Mouse (Mus musculus): ENCODE measurements around the gene Crb1. TPM values are rescaled to one million over a fixed set of nuclear protein-coding genes. Genes with fewer than 3 reads are reported as not detected.
A peak's percentile ranks its signal among the peaks of the same experiment; 100 is the strongest.
"Not testable (repeated sequence)": the region's sequence is repeated elsewhere in the genome, so short reads cannot be mapped to it uniquely, and the experiment has no call there.

Gene Crb1
- total RNA-seq (2021): under 1 TPM; 0.07 to 0.12 TPM

DNA sequence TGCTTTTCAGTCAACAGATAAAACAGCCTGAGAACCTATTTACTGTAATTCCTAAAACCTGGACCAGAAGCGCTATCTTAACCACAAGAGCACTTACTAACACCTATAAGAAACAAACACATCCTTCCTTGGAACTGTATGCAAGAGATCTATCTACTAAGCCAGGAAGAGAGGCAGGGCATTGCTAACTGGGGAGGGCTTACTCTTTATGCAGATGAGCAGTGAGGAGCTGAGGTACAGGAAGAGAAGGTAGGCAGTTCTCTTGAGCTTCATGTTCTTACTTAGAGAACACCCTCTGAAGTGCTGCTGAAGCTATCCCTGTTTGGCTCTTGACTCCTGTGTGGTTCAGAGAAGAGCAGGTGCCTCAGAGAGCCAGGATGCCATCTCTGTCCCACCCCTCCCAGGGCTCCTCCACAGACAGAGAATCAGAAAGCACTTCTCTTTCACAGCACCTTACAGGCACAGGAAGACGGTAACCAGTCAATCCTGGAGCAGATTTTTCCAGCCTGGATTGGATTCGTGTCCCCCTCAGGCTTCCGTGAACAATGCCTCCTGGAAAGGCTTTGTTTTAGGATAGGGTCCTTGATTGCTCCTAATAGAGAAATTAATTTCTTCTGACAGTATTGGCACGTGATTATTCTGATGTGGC is at the start of gene Crb1:
TSS of gene Crb1 (minus strand) at position 463 of the 649 bp plus-strand sequence.
- no peak for DNase-seq

DNA sequence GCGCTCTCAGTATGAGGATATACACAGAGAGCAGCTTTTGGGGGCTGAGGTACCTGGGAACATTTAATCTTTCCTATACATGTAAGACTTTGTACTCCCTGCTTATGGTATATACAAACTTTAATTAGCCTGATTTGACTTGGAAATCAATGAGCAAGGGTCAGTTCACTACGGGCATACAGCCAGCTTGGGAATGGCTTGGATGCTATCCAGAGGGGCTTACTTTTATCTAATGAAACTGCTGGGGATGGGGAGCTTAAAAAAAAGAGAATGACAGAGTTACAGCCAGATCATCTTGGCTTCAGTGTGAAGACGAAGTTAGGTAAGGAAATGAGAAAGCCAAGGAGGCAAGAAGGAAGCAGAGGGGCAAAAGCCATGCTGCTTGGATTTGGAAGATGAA is 48.1 kb upstream of the Crb1 start:
- DNase-seq: no peak

DNA sequence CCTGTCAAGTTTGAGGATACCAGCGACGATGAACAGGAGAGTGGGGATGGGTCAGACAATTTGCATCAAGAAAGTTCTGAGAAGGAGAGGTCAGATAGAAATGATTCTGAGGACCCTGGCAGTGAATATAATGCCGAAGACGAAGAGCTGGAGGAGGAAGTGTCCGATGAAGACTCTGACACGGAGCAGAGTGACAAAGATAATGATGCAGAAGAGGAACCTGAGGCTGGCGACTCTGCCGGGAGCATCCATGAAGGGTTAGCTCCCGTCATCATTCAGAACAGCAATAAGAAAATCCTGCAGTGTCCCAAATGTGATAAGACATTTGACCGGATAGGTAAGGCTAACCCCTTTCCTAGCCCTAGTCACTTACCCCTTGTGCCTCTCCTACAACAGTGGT is 47.0 kb upstream of the Crb1 start:
- no peak for DNase-seq

DNA sequence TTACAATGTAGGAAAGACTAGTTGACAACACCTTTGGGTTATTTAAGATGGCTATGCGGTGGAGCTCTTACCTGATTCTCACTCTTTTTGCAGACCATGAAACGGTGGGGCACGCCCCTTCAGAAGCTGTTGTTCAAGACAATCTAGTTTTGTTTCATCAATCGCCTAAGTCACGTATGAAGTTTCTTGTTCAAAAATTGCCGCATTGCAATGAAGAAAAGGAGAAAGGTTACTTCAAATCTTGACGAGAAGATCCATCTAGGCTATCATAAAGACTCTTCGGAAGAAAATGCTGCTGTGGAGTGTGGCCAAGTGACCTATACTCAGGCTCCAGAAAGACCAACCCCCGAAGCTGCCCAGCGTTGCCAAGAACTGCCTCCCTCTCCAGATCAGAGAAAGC is 46.0 kb upstream of the Crb1 start:
- peak; percentile 26 for DNase-seq

DNA sequence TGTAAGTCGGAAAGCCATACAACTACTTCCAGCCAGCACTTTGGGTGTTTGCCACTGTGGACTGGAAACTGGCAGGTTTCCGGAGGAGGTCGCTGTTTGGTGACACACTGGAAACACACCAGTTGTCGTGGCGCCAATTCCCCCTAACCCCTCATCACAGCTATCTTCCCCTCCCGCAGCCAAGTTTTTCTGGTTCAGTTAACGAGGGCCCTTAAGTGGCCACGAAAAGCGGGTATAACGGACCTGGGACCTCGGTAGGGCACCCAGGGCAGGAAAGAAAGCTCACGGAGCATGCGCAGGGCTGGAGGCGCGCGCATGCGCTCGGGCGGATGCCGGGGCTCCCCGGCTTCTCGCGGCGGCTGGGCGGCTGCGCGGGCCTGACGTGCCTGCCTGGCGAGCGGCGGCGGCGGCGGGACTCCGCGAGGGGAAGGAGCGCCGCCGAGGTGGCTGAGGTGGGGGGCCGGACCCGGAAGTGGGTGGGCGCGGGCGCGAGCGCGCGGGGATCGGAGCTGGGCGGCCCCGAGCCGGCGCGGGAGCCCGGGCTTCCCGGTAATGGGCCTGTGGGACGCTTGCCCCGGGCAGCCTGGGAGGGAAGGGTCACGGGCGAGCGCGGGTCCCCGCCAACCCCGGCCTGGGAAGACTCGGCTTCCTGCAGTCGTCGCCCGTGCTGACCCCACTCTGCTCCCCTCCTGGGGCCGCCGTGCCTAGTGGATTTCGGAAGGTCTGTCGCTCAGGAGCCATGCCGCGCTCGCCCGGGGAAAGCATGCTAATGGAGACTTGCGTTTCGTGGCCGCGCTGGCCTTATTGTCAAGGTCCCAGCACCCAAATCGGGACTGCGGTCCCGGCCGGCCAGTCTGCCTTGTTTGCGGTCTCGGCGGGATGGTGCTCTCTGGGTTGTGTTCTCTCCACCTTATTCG is 45.2 kb upstream of the Crb1 start, which contains the start of gene Zbtb41:
TSS of gene Zbtb41 (plus strand) at position 414 of the 917 bp plus-strand sequence.
- peak; percentile 92 for DNase-seq

DNA sequence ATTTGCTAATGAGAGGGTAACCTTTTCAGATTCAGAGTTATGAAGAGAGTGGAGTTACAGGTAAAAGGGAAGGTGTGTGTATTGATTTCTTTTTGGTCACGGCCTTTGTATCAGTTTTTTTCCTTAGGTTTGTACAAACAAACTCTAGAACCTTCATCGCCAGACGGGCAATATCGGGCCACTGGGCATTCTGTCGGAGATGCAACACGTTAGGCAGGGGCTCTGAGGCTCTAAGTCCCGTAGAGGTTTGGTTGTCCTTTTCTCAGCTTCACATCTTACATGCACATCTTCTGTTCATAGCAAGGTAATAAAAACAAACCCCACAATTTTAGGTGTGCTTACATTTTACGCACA is 44.6 kb upstream of the Crb1 start:
- DNase-seq: peak; percentile 13

DNA sequence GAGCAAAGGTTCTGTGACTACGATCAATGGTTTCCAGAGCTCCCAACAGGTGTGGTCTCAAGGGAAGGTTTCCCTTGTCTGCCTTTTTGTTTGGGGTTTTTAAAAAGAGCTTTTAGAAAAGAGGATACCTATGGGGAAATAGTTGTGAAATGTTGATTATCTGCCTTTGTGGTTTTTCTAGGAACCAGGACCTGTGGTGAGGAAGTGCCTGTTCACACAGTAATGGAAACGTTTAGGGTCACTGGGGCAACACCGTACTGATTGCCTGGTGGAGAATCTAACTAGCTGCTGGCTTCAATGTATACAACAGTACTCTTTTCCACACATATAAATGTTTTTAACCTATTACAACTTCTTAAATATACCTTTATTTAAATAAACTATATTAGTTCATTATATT is 36.6 kb upstream of the Crb1 start:
- no peak for DNase-seq

DNA sequence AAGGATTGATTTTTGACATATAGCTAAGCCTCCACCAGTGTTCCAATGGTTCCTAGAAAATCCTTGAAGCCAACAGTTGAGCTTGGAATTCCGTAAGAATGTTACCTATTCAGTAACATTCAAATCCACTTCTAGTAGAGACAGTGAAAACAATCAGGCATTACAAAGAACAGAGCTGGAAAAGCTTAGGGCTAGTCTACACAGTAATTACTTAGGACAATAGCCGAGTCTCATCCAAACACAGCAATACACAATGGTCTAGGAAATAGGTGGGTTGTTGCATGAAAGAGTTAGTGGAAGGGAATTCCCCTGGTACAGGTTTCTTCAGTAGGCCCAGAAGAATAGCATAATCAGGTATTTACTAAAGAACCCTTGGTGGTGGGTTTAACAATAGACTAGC is 35.5 kb upstream of the Crb1 start:
- not testable (repeated sequence) for DNase-seq

DNA sequence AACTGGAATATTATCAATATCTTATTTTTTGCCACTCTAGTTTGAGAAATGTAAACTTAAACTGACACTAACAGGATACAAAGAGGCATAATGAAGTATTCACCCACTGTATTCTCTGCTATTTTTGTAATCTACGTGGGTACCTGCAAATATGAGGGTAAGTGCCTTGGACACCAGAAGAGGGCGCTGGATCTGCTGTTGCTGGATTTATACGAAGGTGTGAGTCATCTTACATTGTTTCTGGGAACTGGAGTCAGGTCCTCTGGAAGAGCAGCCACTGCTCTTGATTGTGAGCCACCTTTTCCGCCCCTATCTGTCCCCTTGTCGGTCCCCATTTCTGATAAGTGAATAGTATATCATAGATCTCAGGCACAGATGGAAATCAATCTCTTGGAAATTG is 30.8 kb upstream of the Crb1 start:
- DNase-seq: no peak

DNA sequence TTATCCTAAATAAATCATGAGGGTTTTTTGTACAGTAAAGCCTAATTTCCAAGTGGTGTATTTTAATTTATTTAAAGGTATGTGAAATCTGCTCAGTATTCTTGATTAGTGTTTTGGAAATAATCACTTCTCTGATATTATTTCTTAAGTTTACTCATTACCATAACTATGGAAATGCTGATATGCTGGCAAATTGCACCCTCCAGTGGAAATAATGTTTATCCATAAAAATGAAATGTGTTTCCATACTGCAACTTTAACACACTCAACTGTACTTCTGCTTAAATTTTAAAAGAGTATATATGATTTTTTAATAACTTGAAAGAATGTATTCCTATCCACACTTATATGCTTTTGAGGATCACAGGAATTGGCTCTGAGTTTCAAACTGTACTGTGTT is 28.9 kb upstream of the Crb1 start:
- DNase-seq: no peak

DNA sequence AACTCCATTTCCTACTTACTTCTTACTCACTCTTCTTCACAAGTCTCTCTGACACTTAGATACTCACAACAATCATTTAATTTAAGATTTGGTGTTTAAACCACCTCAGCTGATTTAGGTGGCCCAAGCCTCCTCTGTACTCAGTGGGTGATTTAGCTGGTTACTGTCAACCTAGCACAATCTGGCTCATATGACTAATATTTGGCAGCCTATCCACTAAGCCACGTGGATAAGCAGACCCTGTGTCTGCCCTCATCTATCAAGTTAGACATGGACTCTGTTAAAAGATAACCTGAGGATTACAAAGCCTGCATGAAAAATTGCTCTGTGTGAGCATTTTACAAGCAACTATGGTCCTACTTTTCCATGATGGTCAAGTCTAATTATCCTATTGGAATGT is 19.7 kb upstream of the Crb1 start:
- DNase-seq: no peak

DNA sequence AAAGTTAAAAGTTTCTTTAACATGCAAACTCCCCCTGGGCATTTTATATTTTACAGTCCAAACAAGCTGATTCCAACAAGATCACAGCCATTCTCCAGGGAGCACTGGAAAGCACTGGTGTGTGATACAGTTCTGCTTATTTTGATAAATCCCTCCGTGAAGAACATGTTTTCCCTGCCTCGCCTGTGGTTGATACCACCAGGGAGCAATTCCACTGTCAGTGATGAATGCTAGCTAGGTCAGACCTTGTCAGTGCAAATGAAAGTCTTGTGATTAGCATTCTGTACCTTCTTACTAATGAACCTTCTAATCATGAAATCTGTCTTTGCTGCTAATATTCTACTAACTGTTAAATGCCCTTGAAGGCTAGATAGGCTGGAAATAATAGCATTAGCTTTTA is 14.8 kb upstream of the Crb1 start:
- DNase-seq: no peak

DNA sequence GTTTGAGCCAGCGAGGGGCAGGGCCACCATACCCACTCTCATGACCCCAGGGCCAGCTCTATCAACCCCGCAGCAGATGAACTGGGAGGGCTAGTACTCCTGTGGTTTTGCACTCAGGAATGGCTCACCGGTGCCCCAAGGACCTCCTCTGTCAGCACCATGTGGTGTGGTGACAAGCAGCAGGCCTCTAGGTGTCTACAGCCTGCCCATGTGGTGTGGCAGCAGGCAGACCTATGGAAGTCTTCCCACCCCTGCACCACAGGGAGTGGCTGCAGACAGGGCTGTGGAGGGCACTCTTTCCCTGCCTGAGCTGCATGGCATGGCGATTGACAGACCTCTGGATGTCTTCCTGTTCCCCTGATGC is 2.7 kb upstream of the Crb1 start:
- DNase-seq: peak; percentile 4

DNA sequence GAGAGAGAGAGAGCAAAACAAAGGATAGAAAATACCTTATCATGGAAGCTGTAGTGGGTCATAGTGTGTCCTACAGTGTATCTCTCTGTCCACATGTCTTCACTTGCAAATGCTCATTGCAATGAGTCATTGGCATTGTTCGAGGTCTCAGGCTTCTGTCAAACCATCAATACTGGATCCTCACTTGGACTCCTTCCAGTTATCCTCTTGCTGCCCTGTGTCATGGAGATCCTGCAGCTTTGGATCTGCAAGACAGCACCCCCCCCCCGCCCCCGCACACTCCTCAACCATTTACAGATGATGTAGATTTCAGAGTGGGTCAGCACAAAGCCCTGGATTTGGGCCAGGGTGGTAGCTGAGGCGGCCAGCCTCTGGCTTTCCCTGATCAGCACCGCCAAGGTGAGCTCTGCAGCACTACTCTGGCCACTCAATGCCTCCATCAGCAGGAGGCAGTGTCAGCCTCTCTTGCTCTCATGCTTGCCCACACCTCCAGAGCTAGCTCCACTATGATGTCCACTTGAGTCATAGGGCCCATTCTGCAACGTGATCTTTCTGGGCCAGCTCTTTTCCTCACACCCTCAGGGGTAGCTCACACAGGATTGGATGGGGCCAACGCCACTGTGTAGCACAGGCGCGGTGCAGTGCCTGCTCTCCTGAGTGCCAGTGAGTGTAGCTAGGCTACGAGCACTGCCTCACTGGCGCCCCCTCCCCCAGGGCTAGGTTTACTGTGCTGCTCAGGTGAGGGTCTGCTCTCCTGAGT is 2.1 kb upstream of the Crb1 start:
- DNase-seq: no peak

DNA sequence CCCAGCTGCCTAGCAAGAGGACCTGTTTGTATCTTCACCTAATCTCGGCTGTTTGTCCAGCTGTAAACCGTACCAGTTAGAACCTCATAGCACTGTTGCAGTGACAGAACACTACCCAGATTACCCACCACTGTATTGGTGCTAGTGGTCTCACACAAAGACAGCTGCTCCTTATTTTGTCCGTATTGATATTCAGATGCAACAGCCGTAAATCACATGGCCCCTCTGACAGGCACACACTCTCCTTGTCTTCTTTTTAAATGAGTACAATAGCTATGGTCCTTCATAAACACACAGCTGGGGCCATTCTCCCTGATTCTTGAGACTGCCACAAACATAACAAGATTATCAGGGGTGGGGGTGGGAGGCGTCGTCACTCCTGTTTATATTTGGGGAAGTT is 1.0 kb downstream of the Crb1 start:
- no peak for DNase-seq

DNA sequence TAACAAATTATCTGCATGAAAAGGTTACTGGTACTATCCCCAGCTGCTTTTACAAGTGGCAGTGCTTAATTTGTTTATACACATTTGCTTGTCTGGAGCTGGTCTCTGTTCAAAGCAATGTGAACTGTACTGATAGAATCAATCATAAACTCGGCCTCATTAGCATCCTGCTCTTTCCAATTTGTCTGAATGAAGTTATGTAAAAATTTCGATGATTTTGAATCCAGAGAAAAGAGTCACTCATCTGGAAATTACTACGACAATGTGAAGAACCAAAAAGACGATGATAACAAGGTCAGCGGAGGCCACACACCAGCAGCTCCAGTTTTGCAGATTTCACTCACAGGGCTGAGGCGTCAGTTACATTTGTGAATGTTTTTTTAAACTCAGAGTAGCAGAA is 5.6 kb downstream of the Crb1 start:
- DNase-seq: no peak

DNA sequence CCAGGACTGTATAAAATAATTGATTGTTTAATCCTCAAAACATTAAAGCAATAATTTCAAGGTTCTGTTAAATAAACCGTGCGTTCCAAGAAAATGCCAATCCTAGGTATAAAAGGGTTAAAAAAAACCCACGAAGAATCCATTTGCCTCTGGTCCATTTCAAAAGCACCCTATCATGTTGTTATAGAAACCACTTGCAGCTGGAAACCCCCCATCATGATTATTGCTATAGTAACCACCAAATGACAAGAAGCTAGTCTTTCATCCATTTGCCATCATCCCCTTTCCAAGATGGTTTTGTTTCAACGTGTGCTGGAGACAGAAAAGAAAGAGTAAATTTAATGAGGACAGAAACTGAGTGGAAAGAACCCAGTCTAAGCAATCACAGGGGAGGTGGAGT is 28.3 kb downstream of the Crb1 start:
- DNase-seq: no peak

DNA sequence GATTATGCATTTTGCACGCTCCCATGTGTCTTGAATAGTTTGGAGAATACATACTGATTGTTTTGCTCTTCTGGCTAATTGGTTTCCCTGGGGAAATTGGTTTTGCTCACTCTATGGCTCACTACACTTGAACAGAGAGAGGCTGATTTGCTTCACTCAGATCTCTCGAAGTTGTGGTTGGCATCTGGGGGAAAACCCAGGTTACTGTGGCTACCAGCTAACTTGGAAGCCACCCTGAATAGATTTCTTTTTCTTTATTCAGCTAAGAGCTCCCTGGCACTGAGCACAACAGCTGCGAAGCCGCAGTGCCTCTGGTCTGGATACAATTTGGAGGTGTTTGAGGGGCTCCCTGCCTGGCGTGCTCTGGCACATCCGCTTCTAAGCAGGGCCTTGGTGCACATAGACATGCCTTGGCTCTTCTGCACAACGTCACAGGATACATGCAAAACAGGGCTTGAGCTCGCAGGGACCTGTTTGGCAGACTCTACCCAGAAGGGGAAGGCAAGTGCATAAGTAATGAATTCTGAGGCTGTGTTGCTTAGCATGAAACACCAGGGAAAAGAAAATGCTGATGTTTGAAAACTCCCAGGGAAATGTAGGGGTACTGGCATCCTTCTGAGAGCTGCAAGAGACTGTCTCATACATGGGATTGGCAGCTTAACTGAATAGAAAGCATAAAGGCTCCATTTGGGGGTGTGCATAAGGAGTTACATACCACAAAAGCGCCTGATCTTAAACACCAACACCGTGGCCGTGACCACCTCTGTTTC is 30.1 kb downstream of the Crb1 start:
- DNase-seq: no peak

DNA sequence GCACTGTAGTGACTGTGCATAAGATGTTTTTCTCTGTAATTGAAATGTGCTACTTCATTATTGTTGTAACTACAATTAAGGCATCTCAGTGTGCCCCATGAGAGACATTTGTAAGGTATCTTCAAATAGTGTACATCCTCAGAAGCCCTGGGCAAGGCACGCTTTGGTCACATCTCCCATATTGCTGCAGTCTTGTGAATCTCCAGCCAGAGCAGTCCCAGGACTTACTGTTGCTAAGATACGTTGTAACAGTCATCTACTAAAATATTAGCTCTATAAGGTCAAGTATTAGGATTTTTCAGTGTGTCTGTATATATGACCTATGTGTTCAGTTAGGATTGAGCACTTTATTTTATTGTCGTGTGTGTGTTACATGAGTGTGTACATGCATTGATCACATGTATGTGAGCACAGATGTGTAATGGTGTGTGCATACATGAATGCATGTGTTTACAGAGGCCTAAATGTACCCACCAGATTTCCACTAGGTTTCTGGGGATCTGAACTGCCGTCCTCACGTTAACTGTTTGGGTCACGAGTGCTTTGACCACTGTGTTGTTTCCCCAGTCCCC is 30.8 kb downstream of the Crb1 start:
- DNase-seq: no peak

DNA sequence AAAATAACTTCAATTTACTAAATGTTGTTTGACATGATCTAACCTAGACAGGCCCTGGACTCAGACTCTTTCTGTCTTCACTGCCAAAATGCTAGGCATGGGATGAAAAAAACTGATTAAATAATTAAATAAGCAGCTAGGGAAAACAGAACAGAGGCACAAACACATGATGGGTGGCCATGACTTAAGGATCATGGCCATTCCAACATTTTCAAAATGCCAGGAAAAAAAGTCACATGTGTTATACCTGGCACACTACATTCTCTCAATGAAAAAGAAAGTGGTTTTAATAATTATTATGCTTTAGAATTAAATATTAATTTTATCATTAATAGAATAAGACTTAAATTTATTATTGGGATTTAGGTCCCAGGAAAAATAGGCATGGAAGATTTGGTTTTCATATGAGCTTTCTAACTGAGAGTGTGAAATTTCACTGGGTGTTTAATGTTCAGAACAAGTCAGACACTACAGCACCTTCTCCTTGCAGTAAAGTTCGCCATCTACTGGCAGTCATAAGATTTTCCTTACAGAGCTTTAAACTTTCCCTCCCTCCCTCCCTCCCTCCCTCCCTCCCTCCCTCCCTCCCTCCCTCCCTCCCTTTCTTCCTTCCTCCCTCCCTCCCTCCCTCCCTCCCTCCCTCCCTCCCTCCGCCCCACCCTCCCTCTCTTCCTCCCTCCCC is 36.6 kb downstream of the Crb1 start:
- DNase-seq: no peak

DNA sequence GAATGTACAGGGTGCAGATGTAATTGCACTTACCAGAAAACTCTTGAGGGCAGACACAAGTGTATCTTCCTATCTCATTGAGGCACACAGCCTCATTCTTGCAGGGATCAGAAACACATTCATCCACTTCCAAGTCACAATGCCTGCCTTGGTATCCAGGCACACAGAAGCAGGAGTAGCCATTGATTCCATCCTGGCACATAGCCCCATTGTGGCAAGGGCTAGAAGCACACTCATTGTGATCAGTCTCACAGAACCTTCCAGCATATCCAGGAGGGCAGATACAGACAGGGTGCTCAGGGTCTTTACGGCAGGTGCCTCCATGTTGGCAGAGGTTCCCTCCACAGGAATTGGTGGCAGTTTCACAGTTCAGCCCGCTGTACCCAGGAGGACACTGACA is 39.9 kb downstream of the Crb1 start:
- no peak for DNase-seq

DNA sequence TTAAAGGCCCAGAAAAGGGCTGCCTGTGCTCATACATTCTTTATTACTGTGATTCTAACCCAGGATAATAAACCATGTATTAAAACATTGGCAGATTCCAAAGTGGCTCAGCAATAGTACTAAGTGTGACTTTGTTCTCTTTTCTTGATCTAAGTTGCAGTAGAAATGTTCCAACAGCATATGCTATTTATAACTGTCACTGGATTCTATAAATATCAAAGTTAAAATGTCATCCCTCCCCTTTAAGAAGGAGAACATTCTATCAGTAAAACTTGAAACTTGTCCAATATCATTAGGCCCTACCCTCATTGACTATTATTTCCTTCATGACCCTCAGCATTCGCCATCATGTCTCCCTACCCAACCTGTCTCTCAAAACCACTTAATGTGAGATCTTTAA is 48.1 kb downstream of the Crb1 start:
- DNase-seq: no peak

Measured in heart, postnatal 4 days (tissue).